Mouse (Mus musculus) brain, embryonic 14.5 days (tissue): ENCODE data around the gene Thumpd3.

Experiments
- CTCF ChIP-seq: fragments of 200-500 bp; IDR thresholded peaks from 2 replicates; pipeline ENCODE4 v1.5.1; 2012; ENCODE audit warnings: inconsistent platforms, mild to moderate bottlenecking, moderate library complexity, borderline replicate concordance; ENCODE audit not compliant: insufficient read depth, insufficient read length; ENCODE audit errors: extremely low read depth
- POLR2A ChIP-seq: fragments of 200-500 bp; IDR thresholded peaks from 2 replicates; pipeline ENCODE4 v1.6.1; 2012; ENCODE audit warnings: mild to moderate bottlenecking, inconsistent platforms, borderline replicate concordance; ENCODE audit not compliant: poor library complexity, insufficient read depth, insufficient read length, severe bottlenecking; ENCODE audit errors: extremely low read depth

GRCm38 (mm10) chr6:113060892-113061563, 15.0 kb downstream of the Thumpd3 start:
- TF ChIP-seq POLR2A = no peak
- no peak for TF ChIP-seq CTCF
